Mouse (Mus musculus): ENCODE measurements around the gene Hhip. TPM values are rescaled to one million over a fixed set of nuclear protein-coding genes. Genes with fewer than 3 reads are reported as not detected.

Gene Hhip
- total and polyA plus RNA-seq, 3 experiments: not detected

- H3K79me2 ChIP-seq (ENCODE audit: control insufficient read depth, insufficient read depth, low read length, poor library complexity): no peaks in the 10 kb centered on the region
- no peak overlapping the region for H3K27ac ChIP-seq (ENCODE audit: control insufficient read depth, low read depth, low read length)
- no peak for DNase-seq (ENCODE audit: low read depth, low spot score)
- H3K9ac ChIP-seq (ENCODE audit: control insufficient read depth, low read depth, low read length, poor library complexity, severe bottlenecking): no peak overlapping the region
- H3K36me3 ChIP-seq (ENCODE audit: control insufficient read depth in 1 of 2, insufficient read depth in 2 of 2, low read length in 2 of 2): no peaks in the 10 kb centered on the region
- no peaks in the 10 kb centered on the region for H3K9me3 ChIP-seq (replicated peaks; ENCODE audit: insufficient read depth, low read length)
- no peaks in the 10 kb centered on the region for H3K27me3 ChIP-seq (ENCODE audit: control insufficient read depth in 1 of 2, insufficient read depth in 2 of 2, low read length in 2 of 2)
- H3K4me1 ChIP-seq (ENCODE audit: control insufficient read depth in 1 of 2, insufficient read depth in 2 of 2, low read length in 2 of 2): no peaks in the 10 kb centered on the region
- no peak overlapping the region for H3K4me3 ChIP-seq (ENCODE audit: control insufficient read depth in 1 of 2, insufficient read depth in 1 of 2, low read depth in 2 of 2, low read length in 2 of 2)
- TF ChIP-seq JUND (IDR thresholded peaks at IDR 0.05; ENCODE audit: low read depth, low read length): no peak
- TF ChIP-seq E2F4 (IDR thresholded peaks at IDR 0.05; ENCODE audit: borderline replicate concordance, low read depth, low read length): no peak
- TF ChIP-seq USF2 (IDR thresholded peaks at IDR 0.05; ENCODE audit: borderline replicate concordance in 1 of 2, insufficient read depth in 1 of 2, low read depth in 1 of 2, low read length in 2 of 2): no peak
- TF ChIP-seq BHLHE40 (IDR thresholded peaks at IDR 0.05; ENCODE audit: borderline replicate concordance, low read depth, low read length): no peak
- TF ChIP-seq TAL1 (IDR thresholded peaks at IDR 0.05; ENCODE audit: low read length): no peak
- TF ChIP-seq TBP (IDR thresholded peaks at IDR 0.05; ENCODE audit: low read depth, low read length): no peak
- no peak for TF ChIP-seq MYC (IDR thresholded peaks at IDR 0.05; ENCODE audit: low read depth, low read length)
- no peak for TF ChIP-seq EP300 (IDR thresholded peaks at IDR 0.05; ENCODE audit: low read depth in 1 of 2, low read length in 2 of 2)
Measured at GRCm38 (mm10) chr8:80054216-80054615, 3.6 kb downstream of the Hhip start.

- H3K27me3 ChIP-seq (ENCODE audit: control insufficient read depth in 1 of 2, insufficient read depth in 2 of 2, low read length in 2 of 2): no peaks in the 10 kb centered on the region
- H3K27ac ChIP-seq (ENCODE audit: control insufficient read depth, low read depth, low read length): no peak overlapping the region
- no peaks in the 10 kb centered on the region for H3K36me3 ChIP-seq (ENCODE audit: control insufficient read depth in 1 of 2, insufficient read depth in 2 of 2, low read length in 2 of 2)
- H3K9ac ChIP-seq (ENCODE audit: control insufficient read depth, low read depth, low read length, poor library complexity, severe bottlenecking): no peak overlapping the region
- H3K9me3 ChIP-seq (replicated peaks; ENCODE audit: insufficient read depth, low read length): no peaks in the 10 kb centered on the region
- no peak for TF ChIP-seq MAZ (IDR thresholded peaks at IDR 0.05; ENCODE audit: low read depth, low read length)
- TF ChIP-seq TBP (IDR thresholded peaks at IDR 0.05; ENCODE audit: low read depth, low read length): no peak
- no peak for DNase-seq (ENCODE audit: low read depth, low spot score)
- H3K4me1 ChIP-seq (ENCODE audit: control insufficient read depth in 1 of 2, insufficient read depth in 2 of 2, low read length in 2 of 2): no peaks in the 10 kb centered on the region
- H3K4me3 ChIP-seq (ENCODE audit: control insufficient read depth in 1 of 2, insufficient read depth in 1 of 2, low read depth in 2 of 2, low read length in 2 of 2): no peak overlapping the region
- no peaks in the 10 kb centered on the region for H3K79me2 ChIP-seq (ENCODE audit: control insufficient read depth, insufficient read depth, low read length, poor library complexity)
Measured at GRCm38 (mm10) chr8:80052838-80053237, 5.0 kb downstream of the Hhip start.

DNA sequence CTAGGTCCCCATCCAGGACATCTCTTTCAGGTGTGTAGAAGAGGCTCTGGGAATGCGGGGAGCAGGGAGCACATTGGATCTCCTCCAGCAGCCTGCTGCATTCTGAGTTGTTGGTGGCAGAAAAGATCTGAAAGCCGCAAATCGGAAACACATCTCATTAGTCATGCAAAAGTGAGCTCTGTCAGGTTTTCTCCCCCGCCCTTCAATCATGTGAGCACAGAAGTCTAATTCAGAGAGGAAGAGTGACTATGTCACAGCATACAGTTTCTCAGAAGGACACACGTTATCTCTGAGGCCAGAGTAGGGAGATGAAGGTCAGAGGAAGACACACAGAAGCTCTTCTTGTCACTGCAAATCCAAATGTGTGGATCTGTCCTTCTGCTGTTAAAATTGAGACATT lies 6.3 kb downstream of the Hhip start:
- TF ChIP-seq MAFK (IDR thresholded peaks at IDR 0.05; ENCODE audit: borderline replicate concordance, low read depth, low read length) (no peak), MEF2A (IDR thresholded peaks at IDR 0.05; ENCODE audit: extremely low read depth, insufficient replicate concordance, low read depth, low read length, poor library complexity, severe bottlenecking) (no peak), RAD21 (IDR thresholded peaks at IDR 0.05; ENCODE audit: low read depth, low read length) (no peak), KAT2A (conservative IDR thresholded peaks at IDR 0.05; ENCODE audit: low read depth, low read length) (no peak), USF2 (IDR thresholded peaks at IDR 0.05; ENCODE audit: borderline replicate concordance in 1 of 2, insufficient read depth in 1 of 2, low read depth in 1 of 2, low read length in 2 of 2) (no peak), ELF1 (IDR thresholded peaks at IDR 0.05; ENCODE audit: low read depth, low read length) (no peak), BHLHE40 (IDR thresholded peaks at IDR 0.05; ENCODE audit: borderline replicate concordance, low read depth, low read length) (no peak), USF1 (IDR thresholded peaks at IDR 0.05; ENCODE audit: low read depth, low read length) (no peak), ZMIZ1 (IDR thresholded peaks at IDR 0.05; ENCODE audit: low read depth, low read length) (no peak), NRF1 (IDR thresholded peaks at IDR 0.05; ENCODE audit: insufficient read depth, low read depth, low read length, poor library complexity, severe bottlenecking) (no peak), CHD2 (IDR thresholded peaks at IDR 0.05; ENCODE audit: low read length) (no peak), GATA1 (IDR thresholded peaks at IDR 0.05; ENCODE audit: low read depth, low read length) (no peak), TBP (IDR thresholded peaks at IDR 0.05; ENCODE audit: low read depth, low read length) (no peak), HCFC1 (IDR thresholded peaks at IDR 0.05; ENCODE audit: low read depth, low read length) (no peak), RCOR1 (IDR thresholded peaks at IDR 0.05; ENCODE audit: low read depth, low read length) (no peak)
- Histone ChIP-seq H3K9ac (ENCODE audit: control insufficient read depth, low read depth, low read length, poor library complexity, severe bottlenecking) (no peak overlapping the region), H3K27me3 (ENCODE audit: control insufficient read depth in 1 of 2, insufficient read depth in 2 of 2, low read length in 2 of 2) (no peaks in the 10 kb centered on the region), H3K79me2 (ENCODE audit: control insufficient read depth, insufficient read depth, low read length, poor library complexity) (no peaks in the 10 kb centered on the region), H3K9me3 (replicated peaks; ENCODE audit: insufficient read depth, low read length) (no peaks in the 10 kb centered on the region), H3K4me3 (ENCODE audit: control insufficient read depth in 1 of 2, insufficient read depth in 1 of 2, low read depth in 2 of 2, low read length in 2 of 2) (no peak overlapping the region), H3K4me1 (ENCODE audit: control insufficient read depth in 1 of 2, insufficient read depth in 2 of 2, low read length in 2 of 2) (no peaks in the 10 kb centered on the region), H3K36me3 (ENCODE audit: control insufficient read depth in 1 of 2, insufficient read depth in 2 of 2, low read length in 2 of 2) (no peaks in the 10 kb centered on the region), H3K27ac (ENCODE audit: control insufficient read depth, low read depth, low read length) (no peak overlapping the region)
- DNase-seq (ENCODE audit: low read depth, low spot score): no peak

Data from MEL (cell line).